Mouse (Mus musculus): ENCODE measurements at regions not wholly inside any gene's neighbourhood (a gene's known extent, or its start where the extent isn't known, plus 50 kb on each side); places are given as distances from the start of the nearest gene placed in this dataset.
A peak's percentile ranks its signal among the peaks of the same experiment; 100 is the strongest.

- no peak for DNase-seq (ENCODE audit: low spot score in 2 of 2)
Measured at GRCm38 (mm10) chr12:8844748-8845147, 73.6 kb downstream of the Sdc1 start.

DNA sequence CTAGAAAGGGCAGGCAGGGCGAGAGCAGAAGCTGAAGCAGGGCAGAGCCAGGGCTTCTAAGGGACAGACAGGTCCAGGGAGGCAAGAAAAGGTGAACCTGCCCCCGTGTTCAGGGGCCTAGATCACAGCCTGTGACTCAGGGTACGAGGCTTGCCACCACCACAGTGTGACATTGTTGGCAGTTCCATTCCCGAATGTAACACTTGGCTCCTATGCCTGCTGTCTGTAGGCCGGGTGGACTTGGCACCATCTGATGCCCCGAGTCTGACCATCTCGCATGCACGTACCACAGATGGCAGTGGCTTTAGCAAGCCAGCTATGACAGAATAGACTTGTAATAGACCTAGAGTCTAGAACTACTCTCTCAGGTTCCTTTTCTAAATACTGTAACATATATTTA is 74.3 kb downstream of the Sdc1 start:
- no peak for DNase-seq (ENCODE audit: low spot score in 2 of 2)

DNA sequence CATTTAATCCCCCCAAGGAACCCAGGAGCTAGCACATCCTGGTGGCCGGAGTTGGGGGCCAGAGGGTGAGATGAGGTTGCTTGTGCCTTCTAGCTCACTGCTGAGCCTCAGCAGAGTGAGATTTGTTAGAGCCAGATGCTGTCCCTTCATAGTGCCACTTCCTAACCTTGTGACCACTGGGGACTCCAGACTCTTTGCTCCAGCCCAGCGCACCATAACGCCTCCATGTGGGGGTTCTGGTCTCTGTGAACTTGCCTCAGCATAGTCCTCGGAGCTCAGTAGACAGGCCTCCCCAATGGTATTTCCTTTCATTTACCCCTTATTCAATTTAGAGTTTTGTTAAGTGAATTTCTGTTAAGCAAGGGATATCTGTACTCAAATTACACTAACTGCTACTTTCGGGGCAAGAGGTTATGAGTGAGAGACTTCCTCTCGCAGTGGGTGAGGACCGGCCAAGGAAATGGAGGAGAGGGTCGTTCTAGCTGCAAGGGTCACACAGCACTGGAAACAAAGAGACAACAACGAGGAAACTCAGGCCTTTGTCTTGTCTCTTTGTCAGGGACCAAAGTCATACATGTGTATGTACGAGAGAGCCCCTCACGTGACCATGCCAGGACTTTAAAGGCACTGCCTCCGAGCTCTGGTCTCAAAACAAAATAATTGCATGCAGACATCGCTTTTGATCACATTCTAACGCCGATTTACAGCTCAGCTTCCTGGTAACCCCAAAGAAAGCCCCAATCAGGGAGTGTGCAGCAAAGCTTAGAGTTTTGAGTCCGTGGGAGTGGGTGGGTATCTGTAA is 74.8 kb upstream of the Laptm4a start:
- no peak for DNase-seq (ENCODE audit: low spot score in 2 of 2)

DNA sequence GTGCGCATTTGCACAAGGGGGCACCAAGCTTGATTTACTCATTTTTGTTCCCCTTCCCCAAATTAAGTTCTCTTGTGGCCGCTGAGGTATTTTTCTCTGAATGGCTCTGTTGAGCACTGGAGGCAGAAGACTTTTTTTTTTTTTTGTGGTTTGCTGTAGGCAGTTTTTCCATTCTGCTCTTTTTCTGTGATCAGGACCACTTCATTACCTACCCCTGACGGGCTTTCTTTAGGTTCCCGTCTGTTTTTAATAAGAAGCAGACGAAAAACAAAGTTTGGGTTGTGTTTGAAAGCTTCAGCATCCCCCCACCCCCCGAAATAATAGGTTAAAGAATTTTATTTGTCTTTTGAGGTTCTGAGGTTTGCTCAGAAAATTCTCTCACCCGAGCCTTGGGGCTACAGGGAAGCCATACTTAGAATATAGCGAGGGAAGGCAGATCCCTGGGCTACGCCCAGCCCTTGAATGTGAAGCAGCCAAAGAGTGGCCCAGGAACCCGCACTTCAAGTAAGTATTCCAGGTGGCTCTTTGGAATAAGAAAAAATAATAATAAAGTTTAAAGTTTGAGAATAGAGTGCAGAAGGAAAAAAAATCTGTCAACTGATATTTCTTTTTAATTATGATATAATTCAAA is 74.1 kb upstream of the Laptm4a start:
- DNase-seq (ENCODE audit: low spot score in 2 of 2): no peak

GRCm38 (mm10) chr12:8847858-8848383 is 73.5 kb upstream of the Laptm4a start:
- DNase-seq (ENCODE audit: low spot score in 2 of 2): no peak

GRCm38 (mm10) chr12:8853858-8854257 is 67.6 kb upstream of the Laptm4a start:
- DNase-seq (ENCODE audit: low spot score in 2 of 2): no peak

- no peak for DNase-seq (ENCODE audit: low spot score in 2 of 2)
Measured at GRCm38 (mm10) chr12:8854401-8854800, 67.1 kb upstream of the Laptm4a start.

- DNase-seq (ENCODE audit: low spot score in 2 of 2): no peak
Measured at GRCm38 (mm10) chr12:8855119-8855518, 66.3 kb upstream of the Laptm4a start.

GRCm38 (mm10) chr12:8856051-8856543 is 65.4 kb upstream of the Laptm4a start:
- DNase-seq (ENCODE audit: low spot score in 2 of 2): no peak

DNA sequence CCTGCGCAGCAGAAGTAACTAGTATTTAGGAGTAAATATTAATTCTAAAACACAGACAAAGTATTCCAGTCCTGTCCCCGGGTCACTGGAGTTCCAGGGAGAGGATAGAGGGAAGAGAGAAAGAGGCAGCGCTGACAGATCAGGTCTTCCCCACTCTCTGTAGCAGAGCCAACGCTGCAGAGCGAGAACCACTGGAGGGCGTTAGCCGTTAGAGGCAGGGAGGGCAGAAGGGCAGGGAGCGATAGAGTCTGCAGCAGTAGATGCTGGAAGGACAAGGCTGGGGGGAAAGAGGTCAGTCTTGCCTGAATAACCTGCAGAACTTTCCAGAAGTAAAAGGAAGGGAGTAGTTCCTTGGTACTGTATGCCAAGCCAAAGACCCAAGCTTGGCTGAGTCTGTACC is 64.2 kb upstream of the Laptm4a start:
- DNase-seq (ENCODE audit: low spot score in 2 of 2): no peak

- DNase-seq (ENCODE audit: low spot score in 2 of 2): peak in 1 of 2 experiments; percentile 16
Measured at GRCm38 (mm10) chr12:8858748-8859147, 62.7 kb upstream of the Laptm4a start.

- no peak for DNase-seq (ENCODE audit: low spot score in 2 of 2)
Measured at GRCm38 (mm10) chr12:8859588-8859987, 61.9 kb upstream of the Laptm4a start.

DNA sequence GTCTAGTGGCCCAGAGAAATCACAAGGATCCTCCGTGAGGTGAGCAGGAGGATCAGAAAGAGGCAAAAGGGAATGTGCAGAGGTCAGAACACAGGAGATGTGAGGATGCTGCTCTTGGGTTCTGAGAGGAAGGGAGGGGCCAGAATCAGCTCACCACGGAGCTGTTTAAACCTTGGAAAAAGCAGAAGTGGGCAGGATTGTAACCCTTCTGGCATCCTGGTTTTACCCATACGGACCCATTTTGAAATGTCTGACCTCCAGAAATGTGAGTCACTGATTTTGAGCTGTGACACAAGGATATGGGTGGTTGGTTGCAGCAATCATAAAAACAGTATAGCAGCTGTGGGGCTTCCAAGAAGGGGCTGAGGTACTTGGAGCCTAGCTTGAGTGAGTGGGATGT is 56.6 kb upstream of the Laptm4a start:
- no peak for DNase-seq (ENCODE audit: low spot score in 2 of 2)

- DNase-seq (ENCODE audit: low spot score in 2 of 2): no peak
Measured at GRCm38 (mm10) chr12:8865250-8865649, 56.2 kb upstream of the Laptm4a start.

GRCm38 (mm10) chr12:8867104-8867503 is 54.4 kb upstream of the Laptm4a start:
- no peak for DNase-seq (ENCODE audit: low spot score in 2 of 2)

- DNase-seq (ENCODE audit: low spot score in 2 of 2): no peak
Measured at GRCm38 (mm10) chr12:8868690-8869089, 52.8 kb upstream of the Laptm4a start.

DNA sequence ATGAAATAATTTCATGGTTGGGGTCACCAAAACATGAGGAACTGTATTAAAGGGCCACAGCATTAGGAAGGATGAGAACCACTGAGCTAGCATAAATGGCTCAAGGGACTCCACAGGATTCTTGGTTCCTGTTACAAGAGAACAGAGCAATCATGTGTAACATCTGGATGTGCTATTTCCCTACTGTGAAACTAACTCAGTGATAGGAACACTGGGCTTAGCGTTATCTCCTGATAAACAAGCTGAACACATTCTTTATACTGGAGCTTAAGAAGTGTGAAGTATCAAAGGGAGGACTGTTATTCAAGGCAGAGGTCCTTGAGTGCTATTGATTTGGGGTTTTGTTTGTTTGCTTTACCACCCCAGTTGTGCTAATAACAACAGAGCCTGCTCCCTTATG is 52.3 kb upstream of the Laptm4a start:
- no peak for DNase-seq (ENCODE audit: low spot score in 2 of 2)

Data from left cerebral cortex, adult 18-20 months (tissue).